Mouse (Mus musculus) B cell, adult 62 days (primary cell): ENCODE results near the gene Gimap4. TPM values are rescaled to one million over a fixed set of nuclear protein-coding genes. Genes with fewer than 3 reads are reported as not detected.

ENCODE experiments used
- total RNA-seq: library from RNA; stranded (reverse); gene quantifications from 4 replicates; pipeline ENCODE4 v1.2.4, GENCODE M21; 2023

Gimap4 gene
- 125 to 156 TPM (median 132 TPM) in 4 replicates for total RNA-seq

GRCm38 (mm10) chr6:48684319-48684718, at the start of gene Gimap4:
Gimap4 (plus strand) TSS chr6:48684549.

GRCm38 (mm10) chr6:48646995-48647394, 37.4 kb upstream of the Gimap4 start, which contains the start of gene Gimap8:
Gimap8 (plus strand) TSS chr6:48647234.

GRCm38 (mm10) chr6:48675931-48676859, 8.2 kb upstream of the Gimap4 start, which contains the start of gene Gimap9:
Gimap9 (plus strand) TSS chr6:48676129.

GRCm38 (mm10) chr6:48718455-48718854, 34.1 kb downstream of the Gimap4 start, which contains the start of the genes Gm28053 and Gimap7:
Gm28053 (plus strand) TSS chr6:48718607.
Gimap7 (plus strand) TSS chr6:48718621.

GRCm38 (mm10) chr6:48738961-48739779, 54.8 kb downstream of the Gimap4 start, which contains the start of gene Gimap1:
Gimap1 (plus strand) TSS chr6:48739054.

Other genes with a start within 250 kb of the Gimap4 start
- gene Zfp467, start 238.7 kb upstream of the Gimap4 start, total RNA-seq: 3.5 to 6.8 TPM (median 6.4 TPM) in 4 replicates
- gene Sspo, start 236.3 kb upstream of the Gimap4 start, total RNA-seq: 0.06 to 0.39 TPM (median 0.09 TPM) in 3 of 4 replicates, not detected in the other
- 0.60 to 1.6 TPM (median 0.81 TPM) in 3 of 4 replicates, not detected in the other for gene Atp6v0e2, start 146.9 kb upstream of the Gimap4 start, total RNA-seq
- gene Lrrc61, start 129.8 kb upstream of the Gimap4 start, total RNA-seq: 37.3 to 57.1 TPM (median 41.3 TPM) in 4 replicates
- 0.86 to 0.88 TPM in 2 of 4 replicates, not detected in the others for gene Rarres2, start 111.8 kb upstream of the Gimap4 start, total RNA-seq
- not detected in 4 replicates for gene Gm45021, start 94.9 kb upstream of the Gimap4 start, total RNA-seq
- gene Repin1, start 90.7 kb upstream of the Gimap4 start, total RNA-seq: 5.2 to 8.7 TPM (median 7.0 TPM) in 4 replicates
- gene Gm44965, start 90.6 kb upstream of the Gimap4 start, total RNA-seq: 3.2 to 4.3 TPM in 2 of 4 replicates, not detected in the others
- 2.6 to 7.6 TPM (median 3.5 TPM) in 4 replicates for gene Zfp775, start 82.5 kb upstream of the Gimap4 start, total RNA-seq
- gene AI854703, start 57.8 kb upstream of the Gimap4 start, total RNA-seq: 0.15 TPM in 1 of 4 replicates, not detected in the others
- gene Gimap8, start 37.3 kb upstream of the Gimap4 start, total RNA-seq: 120 to 134 TPM (median 126 TPM) in 4 replicates
- 43.3 to 49.9 TPM (median 44.9 TPM) in 4 replicates for gene Gimap9, start 8.4 kb upstream of the Gimap4 start, total RNA-seq
- 1,215 to 1,315 TPM (median 1,252 TPM) in 4 replicates for gene Gimap6, start 23.7 kb downstream of the Gimap4 start, total RNA-seq
- 34.6 to 42.0 TPM (median 40.8 TPM) in 4 replicates for gene Gm28053, start 34.1 kb downstream of the Gimap4 start, total RNA-seq
- gene Gimap7, start 34.1 kb downstream of the Gimap4 start, total RNA-seq: 85.1 to 98.1 TPM (median 90.2 TPM) in 4 replicates
- 111 to 129 TPM (median 124 TPM) in 4 replicates for gene Gimap1, start 54.5 kb downstream of the Gimap4 start, total RNA-seq
- 100 to 107 TPM (median 105 TPM) in 4 replicates for gene Gimap5, start 61.6 kb downstream of the Gimap4 start, total RNA-seq
- gene Gimap3, start 86.3 kb downstream of the Gimap4 start, total RNA-seq: 155 to 167 TPM (median 164 TPM) in 4 replicates
- 0.78 to 1.4 TPM (median 1.3 TPM) in 4 replicates for gene Tmem176a, start 156.4 kb downstream of the Gimap4 start, total RNA-seq
- 1.8 to 3.5 TPM (median 2.7 TPM) in 4 replicates for gene Tmem176b, start 156.9 kb downstream of the Gimap4 start, total RNA-seq
- not detected in 4 replicates for gene Aoc1, start 188.3 kb downstream of the Gimap4 start, total RNA-seq
- not detected in 4 replicates for gene 1600015I10Rik, start 245.3 kb downstream of the Gimap4 start, total RNA-seq